Comparison of ENCODE assay signal across 10 mouse cellular contexts in genomic region chr11:113175323-113175722, GRCm38 (mm10).
DNase-seq lines count a peak whose midpoint lies in the region; ATAC-seq and TF ChIP-seq lines count a peak whose summit lies in the region.
"Had no signal": no experiment of that assay in that cellular context is flagged by ENCODE, and none has a peak within 500 bp of the region (broad histone marks: within the 10 kb centered on the region; RNA-seq: fewer than 3 reads in every experiment).

No protein-coding gene starts in this region.

- TF ChIP-seq CTCF in embryonic fibroblast, embryonic 13.5 days (IDR thresholded peaks at IDR 0.05; ENCODE audit: borderline replicate concordance, insufficient read depth, low read length): peak; percentile 42; the same call in 1 of the 2 replicates
- peak; percentile 60; the same call in 1 of the 2 replicates for TF ChIP-seq CTCF in spleen, adult 2 months (IDR thresholded peaks at IDR 0.05; ENCODE audit: extremely low read depth, insufficient read depth, insufficient read length, insufficient replicate concordance)

- no peak for TF ChIP-seq POLR2A in embryonic fibroblast, embryonic 13.5 days (IDR thresholded peaks at IDR 0.05; ENCODE audit: low read depth, low read length)
- TF ChIP-seq POLR2A in spleen, adult 2 months (IDR thresholded peaks at IDR 0.05; ENCODE audit: low read depth, low read length): no peak

- no peaks in the 10 kb centered on the region for H3K36me3 ChIP-seq in hindbrain, embryonic 14.5 days (replicated peaks; ENCODE audit: control insufficient read depth, insufficient read depth)
- no peaks in the 10 kb centered on the region for H3K36me3 ChIP-seq in hindbrain, embryonic 16.5 days (ENCODE audit: control insufficient read depth, insufficient read depth, low read length)
- no peaks in the 10 kb centered on the region for H3K36me3 ChIP-seq in spleen, adult 2 months (ENCODE audit: control insufficient read depth, insufficient read depth, low read length)
- H3K36me3 ChIP-seq: embryonic facial prominence, embryonic 13.5 days; limb, embryonic 13.5 days had no signal

- no peak for ATAC-seq in hindbrain, embryonic 14.5 days (ENCODE audit: low FRiP score)
- ATAC-seq in hindbrain, embryonic 16.5 days: no peak

- H3K27ac ChIP-seq in hindbrain, embryonic 14.5 days: no peak overlapping the region
- H3K27ac ChIP-seq in hindbrain, embryonic 16.5 days (ENCODE audit: low read depth, low read length): no peak overlapping the region
- no peak overlapping the region for H3K27ac ChIP-seq in embryonic fibroblast, embryonic 13.5 days (ENCODE audit: insufficient read depth, low read length)
- H3K27ac ChIP-seq in spleen, adult 2 months (ENCODE audit: insufficient read depth, low read length): no peak overlapping the region
- H3K27ac ChIP-seq: limb, embryonic 13.5 days had no signal

- H3K4me1 ChIP-seq in hindbrain, embryonic 14.5 days (replicated peaks; ENCODE audit: control insufficient read depth, insufficient read depth, low read length): peaks cover 21% of the 10 kb centered on the region
- peaks cover 12% of the 10 kb centered on the region for H3K4me1 ChIP-seq in hindbrain, embryonic 16.5 days (ENCODE audit: control insufficient read depth, insufficient read depth, low read depth, low read length)
- no peaks in the 10 kb centered on the region for H3K4me1 ChIP-seq in embryonic fibroblast, embryonic 13.5 days (ENCODE audit: control insufficient read depth, insufficient read depth, low read length)
- H3K4me1 ChIP-seq in spleen, adult 2 months (ENCODE audit: control insufficient read depth, insufficient read depth, insufficient read length): no peaks in the 10 kb centered on the region; the same call in 1 of the 2 replicates

- H3K4me2 ChIP-seq in hindbrain, embryonic 14.5 days (replicated peaks): no peak overlapping the region
- H3K4me2 ChIP-seq in hindbrain, embryonic 16.5 days (ENCODE audit: low read length): no peak overlapping the region
- H3K4me2 ChIP-seq: embryonic facial prominence, embryonic 13.5 days; limb, embryonic 13.5 days had no signal

- no peaks in the 10 kb centered on the region for H3K9me3 ChIP-seq in hindbrain, embryonic 14.5 days (ENCODE audit: control insufficient read depth, low read length)
- H3K9me3 ChIP-seq in hindbrain, embryonic 16.5 days (ENCODE audit: control insufficient read depth, low read length): no peaks in the 10 kb centered on the region
- H3K9me3 ChIP-seq: embryonic facial prominence, embryonic 13.5 days; limb, embryonic 13.5 days had no signal

- no peaks in the 10 kb centered on the region for H3K27me3 ChIP-seq in hindbrain, embryonic 14.5 days (ENCODE audit: control insufficient read depth, insufficient read depth, low read length)
- no peaks in the 10 kb centered on the region for H3K27me3 ChIP-seq in hindbrain, embryonic 16.5 days (replicated peaks; ENCODE audit: control insufficient read depth, insufficient read depth, low read length)
- no peaks in the 10 kb centered on the region for H3K27me3 ChIP-seq in spleen, adult 2 months (ENCODE audit: control insufficient read depth, insufficient read depth, low read length)
- H3K27me3 ChIP-seq: embryonic facial prominence, embryonic 13.5 days; limb, embryonic 13.5 days had no signal

- H3K4me3 ChIP-seq in hindbrain, embryonic 14.5 days (replicated peaks; ENCODE audit: low read length): no peak overlapping the region
- no peak overlapping the region for H3K4me3 ChIP-seq in hindbrain, embryonic 16.5 days (ENCODE audit: low read length)
- H3K4me3 ChIP-seq in embryonic fibroblast, embryonic 13.5 days (ENCODE audit: insufficient read depth, low read length): no peak overlapping the region
- no peak overlapping the region for H3K4me3 ChIP-seq in spleen, adult 2 months (ENCODE audit: extremely low read depth, insufficient read depth, insufficient read length)
- H3K4me3 ChIP-seq: embryonic facial prominence, embryonic 13.5 days; limb, embryonic 13.5 days had no signal

- DNase-seq in hindbrain, embryonic 14.5 days (ENCODE audit: low spot score): peak; percentile 43
- DNase-seq in B cell, adult 2 months: peak; percentile 66 to 67
- DNase-seq in MN1 (ENCODE audit: low spot score): peak; percentile 39
- DNase-seq in spleen, adult 2 months (ENCODE audit: low read depth in 1 of 2, low spot score in 2 of 2): peak in 1 of 2 experiments; percentile 20
- no peak for DNase-seq in layer of hippocampus, adult 18-20 months (ENCODE audit: low spot score in 2 of 2)
- no peak for DNase-seq in layer of hippocampus, adult 11-12 months (ENCODE audit: low spot score)

- WGBS in hindbrain, embryonic 14.5 days: 44% methylated on average over 6 of the region's 6 CpGs
- 38% methylated on average over 6 of the region's 6 CpGs for WGBS in hindbrain, embryonic 16.5 days
- 40% methylated on average over 6 of the region's 6 CpGs for WGBS in spleen, adult 2 months

- H3K9ac ChIP-seq in hindbrain, embryonic 14.5 days: no peak overlapping the region
- H3K9ac ChIP-seq in hindbrain, embryonic 16.5 days (ENCODE audit: low read depth, low read length): no peak overlapping the region
- H3K9ac ChIP-seq: embryonic facial prominence, embryonic 13.5 days; limb, embryonic 13.5 days had no signal

Comparison
In these comparisons a context has a peak if more than half of its experiments do, and no peak if none do; other contexts are left out.
1. DNase-seq: peak in hindbrain, embryonic 14.5 days (single experiment), B cell, adult 2 months (2 of 2) and MN1 (single experiment); none in layer of hippocampus, adult 18-20 months (0 of 2) and layer of hippocampus, adult 11-12 months (single experiment).